ENCODE assay signal across 16 mouse cellular contexts in genomic region chr3:129903369-129903768, GRCm38 (mm10).
"Had no signal": no experiment of that assay in that cellular context is flagged by ENCODE, and none has a peak within 500 bp of the region (broad histone marks: within the 10 kb centered on the region; RNA-seq: fewer than 3 reads in every experiment).

No protein-coding gene starts in this region.

- H3K4me2 ChIP-seq: midbrain, embryonic 11.5 days had no signal

- H3K9ac ChIP-seq: kidney, embryonic 15.5 days; liver, embryonic 15.5 days; lung, embryonic 15.5 days had no signal

- H3K27me3 ChIP-seq: kidney, embryonic 15.5 days; liver, embryonic 15.5 days; lung, embryonic 15.5 days had no signal

- H3K9me3 ChIP-seq: kidney, embryonic 15.5 days; liver, embryonic 15.5 days; lung, embryonic 15.5 days had no signal

- H3K27ac ChIP-seq: kidney, embryonic 15.5 days; liver, embryonic 15.5 days; lung, embryonic 15.5 days had no signal

- DNase-seq: kidney, adult 11 months; kidney, adult 8-10 months; kidney, postnatal 10 days; kidney, postnatal 36 days; lung, adult 18-20 months; lung, postnatal 14 days; lung, postnatal 4 days; midbrain, embryonic 14.5 days; right cerebral cortex, postnatal 14 days; right cerebral cortex, postnatal 4 days; spleen, adult 18-20 months; thymus, adult 18-20 months had no signal

- H3K4me3 ChIP-seq: kidney, embryonic 15.5 days had no signal
